Mouse (Mus musculus): Measurements from ENCODE around the gene Ciart.
A peak's percentile ranks its signal among the peaks of the same experiment; 100 is the strongest.
"Not testable (repeated sequence)": the region's sequence is repeated elsewhere in the genome, so short reads cannot be mapped to it uniquely, and the experiment has no call there.

The Ciart gene

DNA sequence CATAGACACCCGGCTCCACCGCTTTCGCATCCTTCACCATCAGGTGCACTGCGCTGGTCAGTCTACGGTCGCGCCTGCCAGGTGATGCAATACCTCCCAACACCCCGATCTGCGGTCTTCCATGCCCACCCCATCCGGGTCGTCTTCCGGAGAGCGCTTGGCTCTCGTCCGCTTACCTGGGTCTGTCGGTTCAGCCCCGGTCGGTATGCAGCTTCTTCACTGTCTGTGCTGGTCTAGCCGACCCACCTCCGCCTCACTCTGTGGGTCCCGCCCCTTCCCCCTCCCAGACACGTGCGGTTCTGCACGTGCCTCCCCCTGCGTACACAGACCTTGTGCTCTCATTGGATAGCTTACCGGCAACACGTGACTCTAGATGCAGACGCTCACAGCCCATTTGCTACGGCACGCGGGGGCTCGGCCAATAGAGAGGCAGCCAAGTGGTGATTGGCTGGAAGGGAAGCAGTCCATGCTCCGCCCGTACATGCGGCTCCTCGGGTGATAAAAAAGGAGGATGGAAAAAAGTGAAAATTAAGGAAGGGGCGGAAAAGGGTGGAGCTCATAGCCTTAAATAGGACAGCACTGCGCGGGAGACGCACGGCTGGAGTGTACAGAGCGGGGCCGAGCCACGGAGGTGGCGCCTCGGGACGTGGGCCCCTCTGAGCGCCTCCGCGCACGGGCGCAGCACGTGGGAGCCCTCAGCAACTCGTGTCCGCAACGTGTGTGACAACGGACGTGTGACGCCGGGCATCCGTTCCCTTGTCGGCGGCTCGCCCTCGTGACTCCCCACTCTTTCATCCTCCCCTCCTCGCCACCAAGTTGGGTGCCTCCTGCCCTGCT, at the start of gene Ciart:
Gene Ciart, minus strand, starts transcription at position 273 of the 837 bp plus-strand sequence.
- peak; percentile 99 for DNase-seq (ENCODE audit: low read depth, low spot score)

- no peak for DNase-seq (ENCODE audit: low read depth, low spot score)
Measured at GRCm38 (mm10) chr3:95931471-95931870, 49.4 kb upstream of the Ciart start.

DNA sequence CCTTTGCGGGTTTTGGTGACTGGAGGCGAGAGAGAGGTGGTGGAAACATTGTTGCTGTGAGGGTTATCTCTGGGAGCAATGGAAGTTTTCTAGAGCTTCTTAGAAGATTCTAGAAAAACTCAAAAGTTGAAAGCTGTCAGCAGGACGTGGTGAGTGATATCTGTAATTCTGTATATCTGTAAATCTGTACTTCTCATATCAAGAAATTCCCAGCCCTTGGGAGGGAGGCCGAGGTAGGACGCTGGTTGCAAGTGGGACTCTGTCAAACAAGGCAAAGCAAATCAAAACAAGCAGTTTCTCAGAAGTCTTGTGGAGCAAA, 48.4 kb upstream of the Ciart start:
- peak; percentile 47 for DNase-seq (ENCODE audit: low read depth, low spot score)

GRCm38 (mm10) chr3:95929581-95930470, 47.8 kb upstream of the Ciart start:
- DNase-seq (ENCODE audit: low read depth, low spot score): no peak

DNA sequence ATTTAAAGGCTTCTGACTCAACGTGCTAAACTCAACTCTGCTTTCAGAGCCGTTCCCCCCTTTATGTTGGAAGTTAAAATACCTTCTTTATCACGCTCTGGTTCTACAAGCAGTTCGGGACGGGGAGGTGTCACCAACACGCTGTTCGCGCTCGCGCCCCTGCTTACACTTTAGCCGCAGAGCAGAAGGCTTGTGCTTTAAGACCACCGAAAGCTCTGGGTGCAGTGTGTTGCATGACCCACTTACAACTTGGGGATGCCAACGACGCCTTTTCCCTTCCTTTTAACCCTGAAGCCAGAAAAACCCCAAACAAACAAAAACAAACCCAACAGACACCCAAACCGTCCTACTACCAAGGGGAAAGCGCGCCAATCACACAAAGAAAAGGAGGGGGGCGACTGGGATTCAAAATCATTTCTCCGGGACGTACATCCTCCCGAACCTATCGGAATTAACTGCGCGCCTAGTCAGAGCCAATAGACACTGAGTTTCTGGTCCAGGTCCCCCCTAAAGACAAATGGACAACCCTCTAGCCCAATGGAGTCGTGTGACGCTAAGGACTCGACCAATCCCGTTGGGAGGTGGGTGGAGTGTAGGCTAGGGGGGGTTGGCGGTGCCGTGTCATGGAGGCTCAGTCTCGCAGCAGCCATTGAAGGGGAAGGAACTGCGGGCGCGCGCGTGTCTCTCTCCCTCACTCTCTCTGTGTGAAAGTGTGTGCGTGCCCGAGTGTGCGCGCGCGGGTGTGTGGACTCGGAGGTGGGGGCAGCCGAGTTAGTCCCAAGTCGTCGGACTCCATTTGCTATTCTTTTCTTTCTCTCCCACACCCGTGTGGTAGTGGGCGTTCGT, 46.8 kb upstream of the Ciart start, which contains the start of gene Anp32e:
Gene Anp32e, plus strand, starts transcription at position 589 of the 846 bp plus-strand sequence.
- DNase-seq (ENCODE audit: low read depth, low spot score): peak; percentile 100

DNA sequence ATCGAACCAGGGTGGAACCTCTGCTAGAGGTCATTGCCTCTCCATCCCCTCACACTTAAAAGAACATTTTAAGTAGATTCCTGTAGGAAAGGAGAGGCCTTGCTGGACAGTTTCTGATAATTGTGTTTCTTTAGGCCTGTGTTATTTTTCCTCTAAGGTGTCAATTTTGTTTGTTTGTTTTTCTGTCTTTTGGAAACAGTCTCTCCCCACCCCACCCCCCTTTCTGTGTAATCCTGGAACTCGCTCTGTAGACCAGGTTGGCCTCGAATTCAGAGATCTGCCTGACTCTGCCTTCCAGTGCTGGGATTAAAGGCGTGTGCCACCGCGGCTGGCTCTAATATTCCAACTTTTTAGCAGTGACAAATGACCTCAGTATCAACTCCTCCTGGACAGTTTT, 46.2 kb upstream of the Ciart start:
- DNase-seq (ENCODE audit: low read depth, low spot score): no peak

GRCm38 (mm10) chr3:95925087-95925486, 43.0 kb upstream of the Ciart start:
- DNase-seq (ENCODE audit: low read depth, low spot score): no peak

DNA sequence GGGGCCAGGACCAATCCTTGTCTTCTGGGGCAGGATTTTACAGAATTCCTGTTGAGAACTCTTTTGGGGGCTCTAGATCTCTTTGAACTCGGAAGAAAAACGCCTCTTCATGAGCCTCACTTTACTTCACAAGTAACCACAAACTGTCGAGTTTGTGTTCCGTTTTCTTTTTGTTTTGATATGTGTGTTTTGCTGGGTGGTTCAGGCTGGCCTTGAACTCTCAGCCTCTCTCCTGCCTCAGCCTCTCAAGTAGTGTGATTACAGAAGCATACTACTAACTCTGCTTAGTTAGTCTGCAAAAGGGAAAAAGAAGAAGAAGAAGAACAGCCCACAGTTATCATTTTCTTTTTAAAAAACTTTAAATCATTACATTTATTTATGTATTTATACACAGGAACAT, 42.1 kb upstream of the Ciart start:
- no peak for DNase-seq (ENCODE audit: low read depth, low spot score)

GRCm38 (mm10) chr3:95923429-95923828, 41.4 kb upstream of the Ciart start:
- DNase-seq (ENCODE audit: low read depth, low spot score): not testable (repeated sequence)

- DNase-seq (ENCODE audit: low read depth, low spot score): not testable (repeated sequence)
Measured at GRCm38 (mm10) chr3:95920532-95920931, 38.5 kb upstream of the Ciart start.

GRCm38 (mm10) chr3:95916760-95917159, 34.7 kb upstream of the Ciart start:
- DNase-seq (ENCODE audit: low read depth, low spot score): no peak

DNA sequence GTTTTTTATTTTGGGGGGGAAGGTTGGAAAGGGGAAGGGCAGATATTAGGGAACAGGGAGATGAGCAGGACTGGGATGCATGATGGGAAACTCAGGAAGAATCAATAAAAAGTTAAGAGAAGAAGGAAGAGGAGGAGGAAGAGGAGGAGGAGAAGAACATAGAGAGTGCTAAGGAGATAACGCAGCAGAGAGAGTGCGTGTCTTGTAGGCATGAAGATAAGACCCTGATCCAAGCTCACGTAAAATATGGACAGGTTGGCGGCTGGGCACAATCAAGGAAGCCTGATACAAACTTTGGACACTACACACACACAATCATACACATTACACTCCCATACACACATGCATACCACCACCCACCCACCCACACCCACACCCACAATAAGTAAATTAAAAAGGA, 32.7 kb upstream of the Ciart start:
- no peak for DNase-seq (ENCODE audit: low read depth, low spot score)

DNA sequence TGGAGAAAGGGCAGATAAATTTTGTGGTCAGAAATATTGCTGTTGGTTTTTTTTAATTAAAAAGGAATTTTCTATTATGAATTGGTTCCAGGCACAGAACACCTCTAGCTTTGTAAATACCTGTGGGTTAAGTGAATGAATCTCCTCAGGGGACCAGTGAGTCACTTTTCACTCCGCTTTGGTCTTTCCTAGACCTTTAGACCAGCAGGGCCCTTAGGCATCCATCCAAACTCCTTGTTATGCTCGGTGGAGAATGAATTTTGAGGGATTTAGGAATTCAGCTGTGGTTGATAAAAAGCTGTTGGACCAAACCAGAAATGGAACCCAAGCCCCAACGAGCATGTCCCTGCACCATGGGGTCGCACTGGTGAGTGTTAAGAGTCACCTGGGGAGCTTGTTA, 25.6 kb upstream of the Ciart start:
- DNase-seq (ENCODE audit: low read depth, low spot score): peak; percentile 75

GRCm38 (mm10) chr3:95906860-95907259, 24.8 kb upstream of the Ciart start:
- DNase-seq (ENCODE audit: low read depth, low spot score): peak; percentile 54

GRCm38 (mm10) chr3:95905940-95906492, 24.0 kb upstream of the Ciart start:
- peak; percentile 86 for DNase-seq (ENCODE audit: low read depth, low spot score)

- peak; percentile 51 for DNase-seq (ENCODE audit: low read depth, low spot score)
Measured at GRCm38 (mm10) chr3:95905146-95905939, 23.3 kb upstream of the Ciart start.

- no peak for DNase-seq (ENCODE audit: low read depth, low spot score)
Measured at GRCm38 (mm10) chr3:95904568-95904967, 22.5 kb upstream of the Ciart start, which contains the start of gene Car14. TSS of gene Car14 (minus strand) at chr3:95904691.

- DNase-seq (ENCODE audit: low read depth, low spot score): no peak
Measured at GRCm38 (mm10) chr3:95903753-95904502, 21.9 kb upstream of the Ciart start.

GRCm38 (mm10) chr3:95902643-95903042, 20.6 kb upstream of the Ciart start:
- no peak for DNase-seq (ENCODE audit: low read depth, low spot score)

- no peak for DNase-seq (ENCODE audit: low read depth, low spot score)
Measured at GRCm38 (mm10) chr3:95902373-95902625, 20.2 kb upstream of the Ciart start.
